Mouse (Mus musculus): ENCODE measurements at regions not wholly inside any gene's neighbourhood (a gene's known extent, or its start where the extent isn't known, plus 50 kb on each side); places are given as distances from the start of the nearest gene placed in this dataset.

GRCm38 (mm10) chr9:52294699-52295098 is 126.3 kb upstream of the Zc3h12c start:
- no peak for DNase-seq

- DNase-seq, result no peak
These were observed 120.7 kb upstream of the Zc3h12c start for GRCm38 (mm10) chr9:52289069-52289468.

- no peak for DNase-seq
These were observed 119.4 kb upstream of the Zc3h12c start for GRCm38 (mm10) chr9:52287761-52288275.

DNA sequence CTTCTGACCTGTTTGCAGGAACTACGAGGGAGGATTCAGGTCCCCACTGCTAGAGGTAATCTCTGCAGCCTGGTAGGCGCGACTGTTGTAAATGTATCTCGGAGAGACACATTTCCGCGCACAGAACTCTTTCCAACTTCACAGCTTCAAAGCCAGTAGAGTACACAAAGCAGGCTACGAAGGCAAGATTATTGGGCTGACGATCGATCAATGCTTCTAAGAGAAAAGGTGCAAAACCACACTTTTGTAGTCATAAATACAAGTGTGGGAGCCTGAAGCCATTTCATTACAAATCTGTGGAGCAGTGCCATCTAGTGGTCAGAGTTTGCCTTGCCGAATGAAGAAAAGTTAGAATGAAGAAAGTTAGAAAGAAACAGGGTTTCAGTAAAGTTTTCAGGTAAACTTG is 118.9 kb upstream of the Zc3h12c start:
- DNase-seq, result peak; percentile 39 to 63

DNA sequence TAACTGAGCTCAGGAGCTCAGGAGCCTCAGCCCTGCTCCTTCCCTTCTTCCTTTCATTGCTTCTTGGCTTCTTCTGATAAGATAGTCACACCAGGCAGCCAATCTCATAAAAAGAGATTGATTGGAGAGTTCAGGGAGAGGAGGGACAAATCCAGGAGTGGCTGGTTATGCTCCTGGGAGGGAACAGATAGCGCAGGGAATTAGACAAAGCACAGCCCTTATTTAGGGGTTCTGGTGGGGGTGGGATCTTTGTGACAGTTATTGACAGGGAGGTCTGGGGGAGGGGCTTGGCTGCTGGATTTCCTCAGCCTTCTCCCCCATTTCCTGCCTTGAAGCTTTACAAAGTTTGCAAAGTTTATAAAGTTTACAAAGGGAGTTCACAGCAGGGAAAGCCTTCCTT is 117.7 kb upstream of the Zc3h12c start:
- DNase-seq, result no peak

GRCm38 (mm10) chr9:52283558-52283957 is 115.2 kb upstream of the Zc3h12c start:
- no peak for DNase-seq

GRCm38 (mm10) chr9:52280995-52281394 is 112.6 kb upstream of the Zc3h12c start:
- DNase-seq, result no peak

GRCm38 (mm10) chr9:52280556-52280955 is 112.2 kb upstream of the Zc3h12c start:
- DNase-seq, result no peak

DNA sequence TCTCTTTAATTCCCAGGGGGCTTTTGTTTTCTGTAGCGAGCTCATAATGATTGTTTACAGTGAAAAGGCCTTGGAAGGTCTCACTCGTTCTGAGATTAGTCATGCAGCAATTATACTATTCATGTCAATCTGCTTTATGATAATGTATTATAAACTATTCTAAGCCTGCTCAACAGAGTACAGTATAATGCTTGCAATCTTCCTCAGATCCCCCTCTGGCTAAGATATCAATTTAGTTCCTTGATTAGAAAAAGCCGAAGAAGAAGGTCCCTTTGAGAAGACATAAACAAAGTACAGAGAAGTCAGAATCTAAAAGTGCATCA is 110.3 kb upstream of the Zc3h12c start:
- no peak for DNase-seq

DNA sequence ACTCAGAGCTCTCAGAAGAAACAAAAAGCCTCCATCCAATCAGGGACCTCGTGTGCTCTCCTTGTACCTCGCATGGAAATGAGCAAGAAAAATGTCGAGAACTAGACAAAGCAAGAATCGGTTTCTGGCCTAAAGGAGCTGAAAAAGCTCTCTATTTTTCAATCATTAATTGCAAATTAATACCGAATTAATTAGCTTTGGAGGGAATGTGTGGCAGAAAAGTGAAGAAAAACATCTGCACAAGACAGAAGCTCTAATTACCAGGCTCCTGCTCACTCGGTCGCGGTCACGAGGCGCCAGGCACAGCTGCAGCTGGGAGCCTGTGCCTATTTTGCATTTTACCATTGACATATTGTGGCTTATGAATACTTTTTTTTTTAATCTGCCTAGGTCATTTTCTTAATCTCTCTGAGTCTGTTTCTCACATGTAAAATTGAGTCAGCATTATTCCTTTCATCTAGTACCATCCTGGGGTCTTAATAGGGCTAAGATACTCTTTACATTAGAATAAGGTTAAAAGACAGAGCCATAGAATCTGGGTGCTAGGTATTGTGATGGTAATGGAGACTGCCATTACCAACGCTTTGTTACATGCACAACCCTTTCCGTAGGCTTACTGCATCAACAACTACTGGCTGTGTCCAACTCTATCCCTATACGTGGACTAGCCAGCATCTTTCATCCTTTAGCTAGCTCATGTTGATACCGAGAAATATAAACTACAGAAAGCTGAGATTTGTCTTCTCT is 109.8 kb upstream of the Zc3h12c start:
- no peak for DNase-seq

DNA sequence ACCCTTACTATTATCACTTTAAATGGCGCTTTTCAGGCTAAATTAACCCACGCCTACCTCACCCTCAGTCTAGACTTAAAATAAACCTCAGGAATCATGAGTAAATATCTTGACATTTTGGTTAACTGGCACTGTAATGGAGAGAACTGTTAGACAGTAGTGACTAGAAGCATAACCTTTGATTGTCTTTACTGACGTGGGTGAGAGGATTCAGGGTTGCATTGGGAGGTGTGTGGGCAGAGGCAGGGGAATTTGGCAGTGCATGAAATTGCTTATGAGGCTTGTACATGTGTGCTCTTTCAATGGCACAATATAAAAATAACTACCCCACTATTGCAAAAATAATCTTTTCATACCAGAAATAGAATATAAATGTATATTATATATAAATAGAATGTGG is 105.6 kb upstream of the Zc3h12c start:
- no peak for DNase-seq

- no peak for DNase-seq
These were observed 104.3 kb upstream of the Zc3h12c start for GRCm38 (mm10) chr9:52272668-52273067.

GRCm38 (mm10) chr9:52271345-52272116 is 103.2 kb upstream of the Zc3h12c start:
- DNase-seq, result no peak

DNA sequence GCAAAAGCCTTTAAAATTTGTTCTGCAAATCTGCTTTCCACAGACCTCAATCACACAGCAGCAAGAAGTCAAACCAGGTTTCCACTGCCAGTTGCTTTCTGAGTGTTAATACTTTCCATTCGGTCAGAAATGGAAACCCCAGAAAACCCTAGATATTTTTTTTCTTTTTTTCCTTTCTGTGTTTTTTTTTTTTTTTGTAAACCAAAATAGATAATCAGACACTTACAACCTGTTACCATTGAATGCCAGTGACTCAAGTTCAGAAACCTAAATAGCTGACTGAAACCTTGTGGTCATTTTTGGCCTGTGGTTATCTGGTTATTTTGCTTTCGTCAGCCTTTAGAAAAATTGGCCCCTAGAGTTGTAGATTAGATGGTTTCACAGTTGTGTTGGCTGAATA is 93.2 kb upstream of the Zc3h12c start:
- DNase-seq, result no peak

- DNase-seq, result no peak
These were observed 91.1 kb upstream of the Zc3h12c start for GRCm38 (mm10) chr9:52259459-52259858.

GRCm38 (mm10) chr9:52255692-52256091 is 87.3 kb upstream of the Zc3h12c start:
- DNase-seq, result no peak

DNA sequence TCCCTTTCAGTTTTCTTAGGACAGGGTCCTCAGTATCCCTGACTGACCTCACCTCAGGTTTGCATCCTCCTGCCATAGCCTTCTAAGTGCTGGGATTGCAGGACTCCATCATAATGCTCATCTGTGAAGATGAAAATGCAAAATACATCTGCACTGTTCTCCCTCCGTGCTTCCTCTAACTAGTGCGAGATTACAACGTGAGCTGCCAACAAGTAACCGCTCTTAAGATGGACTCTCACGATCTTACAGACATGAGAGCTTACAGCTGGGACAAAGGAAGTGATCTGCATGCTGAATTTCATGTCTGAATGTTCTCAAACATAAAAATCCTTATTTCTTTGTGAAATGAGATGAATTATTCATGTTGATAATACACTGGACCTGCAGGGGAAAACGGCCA is 86.1 kb upstream of the Zc3h12c start:
- DNase-seq, result no peak

DNA sequence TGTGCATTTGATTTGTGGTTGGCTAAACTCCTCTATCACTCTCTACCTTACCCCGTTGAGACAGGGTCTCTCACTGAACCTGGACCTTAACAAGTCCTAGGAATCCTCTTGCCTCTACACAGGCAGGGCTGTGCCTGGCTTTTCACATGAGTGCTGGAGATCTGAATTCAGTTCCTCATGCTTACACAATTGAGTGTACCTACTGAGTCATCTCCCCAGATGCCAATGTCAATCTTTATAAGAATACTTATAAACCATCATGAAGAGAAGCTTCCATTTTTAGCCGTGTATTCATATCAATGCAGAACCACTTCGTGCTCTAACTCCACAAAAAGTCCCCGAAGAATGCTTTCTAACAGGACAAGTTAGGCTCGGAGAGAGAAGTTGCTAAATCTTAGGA is 83.1 kb upstream of the Zc3h12c start:
- DNase-seq, result no peak

DNA sequence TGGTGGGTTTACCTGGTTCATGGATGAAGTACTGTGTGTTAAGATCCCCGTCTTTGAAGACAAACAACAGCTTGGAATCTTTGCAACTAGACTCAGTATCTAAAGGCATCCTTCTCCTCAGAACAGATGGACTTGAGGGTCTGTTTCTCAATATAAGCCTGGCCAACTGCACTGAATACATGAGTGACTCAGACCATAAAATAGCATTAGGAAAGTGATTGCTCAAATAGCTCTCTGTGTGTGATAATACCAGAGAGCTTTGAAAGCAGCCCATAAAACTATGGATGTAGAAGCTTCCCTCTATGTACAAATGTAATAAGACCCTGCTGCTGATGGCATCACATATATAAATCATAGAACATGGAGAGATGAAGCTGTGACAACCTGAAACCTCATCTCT is 78.3 kb upstream of the Zc3h12c start:
- DNase-seq, result no peak

GRCm38 (mm10) chr9:52244081-52244480 is 75.7 kb upstream of the Zc3h12c start:
- DNase-seq, result no peak

DNA sequence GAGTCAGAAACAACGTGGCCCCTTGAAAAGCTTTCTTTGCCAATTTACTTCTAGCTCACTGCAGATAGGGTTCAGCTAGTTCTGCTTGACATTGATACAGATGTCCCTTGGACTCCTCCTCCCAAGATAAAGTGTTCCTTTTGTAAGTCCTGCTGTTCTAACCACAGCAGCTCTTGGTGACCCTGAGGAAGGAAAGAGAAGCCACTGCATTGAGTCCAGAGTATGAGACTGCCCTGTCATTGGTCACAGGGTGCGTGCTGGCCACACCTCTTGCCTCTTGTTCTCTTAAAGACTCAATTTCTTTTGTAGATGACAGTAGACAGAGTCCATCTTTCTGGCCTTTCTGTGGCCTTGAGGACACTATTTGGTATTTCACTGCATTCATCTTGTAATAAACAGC is 74.7 kb upstream of the Zc3h12c start:
- DNase-seq, result no peak

DNA sequence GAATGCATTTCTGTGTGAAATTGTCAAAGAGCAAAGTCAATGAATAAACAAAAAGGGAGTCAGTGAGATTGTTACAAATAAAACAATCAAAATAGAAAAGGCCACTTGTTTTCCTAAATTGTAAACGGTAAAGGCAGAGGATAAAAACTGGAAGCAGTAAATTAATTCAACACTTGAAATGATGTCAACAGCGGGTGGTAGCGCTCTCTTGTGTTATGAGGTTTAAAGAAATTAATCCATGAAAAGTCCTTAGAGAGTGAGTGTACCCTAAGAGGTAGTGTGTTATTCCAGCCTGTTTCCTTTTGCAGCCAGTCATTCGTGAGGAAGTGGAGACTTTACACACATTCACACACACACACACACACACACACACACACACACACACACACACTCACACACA is 73.2 kb upstream of the Zc3h12c start:
- DNase-seq, result no peak

GRCm38 (mm10) chr9:52240585-52241320 is 72.4 kb upstream of the Zc3h12c start:
- no peak for DNase-seq

- DNase-seq, result no peak
These were observed 66.4 kb upstream of the Zc3h12c start for GRCm38 (mm10) chr9:52234775-52235174.
